Mouse (Mus musculus): ENCODE data around the gene Uba3. TPM values are rescaled to one million over a fixed set of nuclear protein-coding genes. Genes with fewer than 3 reads are reported as not detected.

The Uba3 gene
- polyA plus RNA-seq, 1 experiment from 2014 or later, result 88.7 TPM

DNA sequence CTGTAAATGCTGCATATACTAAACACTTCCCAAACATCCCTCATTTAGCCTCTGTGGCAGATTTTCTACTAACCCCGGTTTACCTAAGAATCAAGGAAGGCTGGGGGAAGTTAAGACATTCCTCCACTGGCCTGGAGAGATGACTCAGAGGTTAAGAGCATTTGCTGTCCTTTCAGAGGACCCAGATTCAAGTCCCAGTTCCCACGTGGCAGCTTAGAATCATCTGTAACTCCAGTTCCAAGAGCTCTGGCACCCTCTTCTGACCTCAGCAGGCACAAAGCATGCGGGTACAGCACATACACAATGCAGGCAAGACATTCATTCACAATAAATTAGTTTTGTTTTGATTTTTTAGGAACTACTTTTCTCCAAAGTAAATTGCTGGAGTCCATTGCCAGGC is 3.8 kb upstream of the Uba3 start:
- DNase-seq (ENCODE audit: low spot score), result no peak
- Histone ChIP-seq H3K27me3 (replicated peaks; ENCODE audit: low read depth, poor library complexity, severe bottlenecking) (peaks cover 11% of the 10 kb centered on the region; the same call in 1 of the 2 replicates), H3K36me3 (replicated peaks) (no peaks in the 10 kb centered on the region), H3K4me1 (peaks cover 38% of the 10 kb centered on the region), H3K9me3 (no peaks in the 10 kb centered on the region), H3K27ac (replicated peaks) (no peak overlapping the region), H3K4me3 (no peak overlapping the region)
- WGBS, result 45% methylated on average over 3 of the region's 3 CpGs

- H3K27ac ChIP-seq (replicated peaks), result no peak overlapping the region
- no peaks in the 10 kb centered on the region for H3K36me3 ChIP-seq (replicated peaks)
- H3K27me3 ChIP-seq (replicated peaks; ENCODE audit: low read depth, poor library complexity, severe bottlenecking), result peaks cover 11% of the 10 kb centered on the region; the same call in 1 of the 2 replicates
- peaks cover 43% of the 10 kb centered on the region for H3K4me1 ChIP-seq
- no peak for DNase-seq (ENCODE audit: low spot score)
- H3K4me3 ChIP-seq, result no peak overlapping the region
- WGBS, result 27% methylated on average over 3 of the region's 3 CpGs
- H3K9me3 ChIP-seq, result no peaks in the 10 kb centered on the region
Observed at GRCm38 (mm10) chr6:97208406-97208805, 3.0 kb upstream of the Uba3 start.

DNA sequence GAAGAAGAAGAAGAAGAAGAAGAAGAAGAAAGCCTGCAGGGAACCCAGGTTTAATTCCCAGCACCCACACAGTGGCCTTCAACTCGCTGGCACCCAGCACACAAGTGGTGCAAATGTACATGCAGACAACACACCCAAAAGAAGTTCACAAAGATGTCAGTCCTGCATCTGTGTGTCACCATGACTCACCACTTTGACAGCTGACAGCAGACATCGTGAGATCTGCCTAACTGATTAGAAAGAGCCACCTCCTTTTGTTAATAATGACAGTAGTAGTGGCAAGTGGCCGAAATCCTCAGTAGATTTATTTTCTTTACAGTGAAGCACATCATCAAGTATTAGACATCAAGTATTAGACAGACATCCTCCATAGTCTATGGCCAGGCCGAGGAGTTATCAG is 1.6 kb upstream of the Uba3 start:
- H3K36me3 ChIP-seq (replicated peaks), result peaks cover 2% of the 10 kb centered on the region; the same call in 1 of the 2 replicates
- H3K4me1 ChIP-seq, result peaks cover 43% of the 10 kb centered on the region
- H3K9me3 ChIP-seq, result no peaks in the 10 kb centered on the region
- DNase-seq (ENCODE audit: low spot score), result no peak
- peaks cover 9% of the 10 kb centered on the region; the same call in 1 of the 2 replicates for H3K27me3 ChIP-seq (replicated peaks; ENCODE audit: low read depth, poor library complexity, severe bottlenecking)
- H3K27ac ChIP-seq (replicated peaks), result no peak overlapping the region
- H3K4me3 ChIP-seq, result no peak overlapping the region
- 83% methylated on average over 4 of the region's 4 CpGs for WGBS

GRCm38 (mm10) chr6:97204952-97205351 is 495 bp downstream of the Uba3 start:
- WGBS, result under 1% methylated on average over 16 of the region's 16 CpGs
- Histone ChIP-seq H3K27ac (replicated peaks) (peak overlapping the region; percentile 98), H3K4me1 (peaks cover 29% of the 10 kb centered on the region), H3K4me3 (peak overlapping the region; percentile 91), H3K9me3 (no peaks in the 10 kb centered on the region), H3K36me3 (replicated peaks) (peaks cover 20% of the 10 kb centered on the region), H3K27me3 (replicated peaks; ENCODE audit: low read depth, poor library complexity, severe bottlenecking) (no peaks in the 10 kb centered on the region)
- peak; percentile 57 for DNase-seq (ENCODE audit: low spot score)

DNA sequence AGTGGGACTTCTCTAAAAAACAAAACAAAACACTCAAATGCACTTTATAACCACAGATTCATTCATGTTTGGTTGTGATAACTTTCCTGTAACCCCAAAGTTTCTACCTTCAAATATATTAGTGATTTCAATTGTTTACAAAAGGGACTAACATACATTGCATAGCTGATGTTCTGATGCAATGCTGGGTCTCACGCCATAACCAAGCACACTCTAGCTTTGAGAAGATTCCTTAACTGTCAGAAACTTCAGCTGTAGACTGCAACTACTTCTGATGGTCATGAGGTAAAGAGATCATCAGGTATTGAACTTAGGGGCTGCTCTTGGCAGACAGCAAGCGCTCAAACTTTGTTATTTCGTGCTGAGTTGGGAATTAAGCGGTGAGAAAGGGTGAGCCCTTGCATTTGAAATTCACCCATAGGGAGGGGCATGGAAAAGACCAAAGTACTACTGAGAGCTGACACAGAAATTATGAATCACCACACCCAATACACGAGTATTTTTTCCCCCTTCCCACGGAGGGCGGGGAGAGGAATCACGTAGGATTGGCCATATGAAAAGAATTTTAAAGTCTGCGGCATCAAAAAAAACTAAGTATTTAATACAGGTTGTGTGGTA is 1.1 kb downstream of the Uba3 start:
- peak overlapping the region; percentile 98 for H3K27ac ChIP-seq (replicated peaks)
- H3K9me3 ChIP-seq, result no peaks in the 10 kb centered on the region
- 24% methylated on average over 9 of the region's 9 CpGs for WGBS
- H3K4me3 ChIP-seq, result peak overlapping the region; percentile 91
- DNase-seq (ENCODE audit: low spot score), result no peak
- peaks cover 25% of the 10 kb centered on the region for H3K4me1 ChIP-seq
- H3K27me3 ChIP-seq (replicated peaks; ENCODE audit: low read depth, poor library complexity, severe bottlenecking), result no peaks in the 10 kb centered on the region
- H3K36me3 ChIP-seq (replicated peaks), result peaks cover 21% of the 10 kb centered on the region

- peaks cover 17% of the 10 kb centered on the region for H3K4me1 ChIP-seq
- 96% methylated on average over 3 of the region's 3 CpGs for WGBS
- H3K36me3 ChIP-seq (replicated peaks), result peaks cover 36% of the 10 kb centered on the region
- H3K27ac ChIP-seq (replicated peaks), result no peak overlapping the region
- H3K9me3 ChIP-seq, result no peaks in the 10 kb centered on the region
- no peak overlapping the region for H3K4me3 ChIP-seq
- DNase-seq (ENCODE audit: low spot score), result no peak
- H3K27me3 ChIP-seq (replicated peaks; ENCODE audit: low read depth, poor library complexity, severe bottlenecking), result no peaks in the 10 kb centered on the region
Observed at GRCm38 (mm10) chr6:97202477-97202876, 3.0 kb downstream of the Uba3 start.

GRCm38 (mm10) chr6:97200437-97200836 is 5.0 kb downstream of the Uba3 start:
- no peak for DNase-seq (ENCODE audit: low spot score)
- Histone ChIP-seq H3K4me3 (no peak overlapping the region), H3K27me3 (replicated peaks; ENCODE audit: low read depth, poor library complexity, severe bottlenecking) (no peaks in the 10 kb centered on the region), H3K9me3 (no peaks in the 10 kb centered on the region), H3K27ac (replicated peaks) (no peak overlapping the region), H3K4me1 (peaks cover 13% of the 10 kb centered on the region), H3K36me3 (replicated peaks) (peaks cover 56% of the 10 kb centered on the region)
- WGBS, result 61% methylated on average over 3 of the region's 3 CpGs

GRCm38 (mm10) chr6:97179367-97179828 is 26.0 kb downstream of the Uba3 start:
- peaks cover 45% of the 10 kb centered on the region for H3K36me3 ChIP-seq (replicated peaks)
- WGBS, result 11% methylated on average over 11 of the region's 11 CpGs
- peak overlapping the region; percentile 94 for H3K27ac ChIP-seq (replicated peaks)
- DNase-seq (ENCODE audit: low spot score), result no peak
- H3K9me3 ChIP-seq, result no peaks in the 10 kb centered on the region
- H3K4me3 ChIP-seq, result peak overlapping the region; percentile 95
- peaks cover 22% of the 10 kb centered on the region for H3K4me1 ChIP-seq
- no peaks in the 10 kb centered on the region for H3K27me3 ChIP-seq (replicated peaks; ENCODE audit: low read depth, poor library complexity, severe bottlenecking)

GRCm38 (mm10) chr6:97178491-97179366 is 26.7 kb downstream of the Uba3 start, which contains the start of gene Tmf1:
TSS of gene Tmf1 (minus strand) at chr6:97179122.
- H3K27me3 ChIP-seq (replicated peaks; ENCODE audit: low read depth, poor library complexity, severe bottlenecking), result no peaks in the 10 kb centered on the region
- DNase-seq (ENCODE audit: low spot score), result peak; percentile 96
- H3K27ac ChIP-seq (replicated peaks), result peak within 1 kb of the TSS; percentile 94
- H3K4me1 ChIP-seq, result peaks cover 22% of the 10 kb centered on the region
- peaks cover 45% of the 10 kb centered on the region for H3K36me3 ChIP-seq (replicated peaks)
- peak within 1 kb of the TSS; percentile 95 for H3K4me3 ChIP-seq
- under 1% methylated on average over 80 of the region's 80 CpGs for WGBS
- no peaks in the 10 kb centered on the region for H3K9me3 ChIP-seq

GRCm38 (mm10) chr6:97175716-97176115 is 29.7 kb downstream of the Uba3 start:
- peaks cover 22% of the 10 kb centered on the region for H3K4me1 ChIP-seq
- H3K27me3 ChIP-seq (replicated peaks; ENCODE audit: low read depth, poor library complexity, severe bottlenecking), result no peaks in the 10 kb centered on the region
- no peak for DNase-seq (ENCODE audit: low spot score)
- no peak overlapping the region for H3K4me3 ChIP-seq
- no peaks in the 10 kb centered on the region for H3K9me3 ChIP-seq
- no peak overlapping the region for H3K27ac ChIP-seq (replicated peaks)
- peaks cover 56% of the 10 kb centered on the region for H3K36me3 ChIP-seq (replicated peaks)
- WGBS, result 89% methylated on average over 11 of the region's 11 CpGs

- DNase-seq (ENCODE audit: low spot score), result no peak
- peaks cover 25% of the 10 kb centered on the region for H3K4me1 ChIP-seq
- H3K4me3 ChIP-seq, result no peak overlapping the region
- 0 out of 2 replicates have a peak, but pooled peaks cover 3% of the 10 kb centered on the region for H3K27me3 ChIP-seq (replicated peaks; ENCODE audit: low read depth, poor library complexity, severe bottlenecking)
- H3K36me3 ChIP-seq (replicated peaks), result peaks cover 10% of the 10 kb centered on the region
- WGBS, result 79% methylated on average over 6 of the region's 6 CpGs
- no peaks in the 10 kb centered on the region for H3K9me3 ChIP-seq
- H3K27ac ChIP-seq (replicated peaks), result no peak overlapping the region
Observed at GRCm38 (mm10) chr6:97150156-97150555, 55.3 kb downstream of the Uba3 start.

DNA sequence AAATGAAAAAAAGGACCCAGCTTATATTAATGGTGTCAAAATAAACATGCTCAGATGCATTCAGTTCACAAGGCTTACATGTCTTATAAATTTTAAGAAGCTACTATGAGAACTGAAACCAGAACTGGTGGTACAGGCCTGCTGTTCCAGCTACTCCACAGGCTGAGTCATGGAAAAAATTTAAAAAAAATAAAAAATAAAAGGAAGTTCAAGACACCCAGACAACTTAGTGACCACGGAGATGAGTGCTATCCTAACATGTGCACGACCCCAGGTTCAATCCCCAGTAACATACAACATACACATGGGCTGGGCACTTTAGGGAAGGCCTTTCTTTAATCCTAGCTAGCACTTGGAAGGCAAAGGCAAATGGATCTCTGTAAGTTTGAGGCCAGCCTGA is 55.7 kb downstream of the Uba3 start:
- H3K4me3 ChIP-seq, result no peak overlapping the region
- 0 out of 2 replicates have a peak, but pooled peaks cover 3% of the 10 kb centered on the region for H3K27me3 ChIP-seq (replicated peaks; ENCODE audit: low read depth, poor library complexity, severe bottlenecking)
- peaks cover 10% of the 10 kb centered on the region for H3K36me3 ChIP-seq (replicated peaks)
- DNase-seq (ENCODE audit: low spot score), result no peak
- WGBS, result 84% methylated on average over 2 of the region's 2 CpGs
- H3K27ac ChIP-seq (replicated peaks), result no peak overlapping the region
- peaks cover 27% of the 10 kb centered on the region for H3K4me1 ChIP-seq
- H3K9me3 ChIP-seq, result no peaks in the 10 kb centered on the region
